Mouse (Mus musculus) small intestine, adult 2 months (tissue): ENCODE measurements around the gene Smarca1.

Experiments
- CTCF ChIP-seq: fragments of 200-500 bp; IDR thresholded peaks from 2 replicates; pipeline ENCODE4 v1.5.1; 2012; ENCODE audit warnings: low read depth, mild to moderate bottlenecking, control low read depth, inconsistent platforms, low read length, moderate library complexity, mixed read lengths; ENCODE audit not compliant: insufficient replicate concordance, insufficient read length; ENCODE audit errors: extremely low read depth
- POLR2A ChIP-seq: fragments of 200-500 bp; IDR thresholded peaks from 2 replicates; pipeline ENCODE4 v1.6.1; 2012; ENCODE audit warnings: low read depth, mild to moderate bottlenecking, control low read depth, inconsistent platforms, low read length, moderate library complexity

DNA sequence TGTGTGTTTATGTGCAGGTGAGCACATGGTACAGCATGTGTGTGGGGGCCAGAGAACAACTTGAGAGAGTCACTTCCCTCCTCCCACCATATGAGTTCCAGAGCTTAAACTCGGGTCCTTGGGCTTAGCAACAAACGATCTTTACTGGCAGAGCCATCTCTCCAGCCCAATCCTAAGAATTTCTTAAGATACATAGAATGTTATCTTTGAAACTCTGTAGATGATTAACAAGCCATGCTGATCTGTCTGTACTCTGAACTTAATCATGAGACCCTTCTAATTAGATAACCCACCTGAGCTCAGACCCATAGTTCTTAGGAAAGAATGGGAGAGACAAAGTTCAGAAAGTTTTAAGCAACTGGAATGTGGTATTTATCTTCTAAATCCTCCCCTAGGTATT, 59.3 kb downstream of the Smarca1 start:
- TF ChIP-seq CTCF (no peak), POLR2A (no peak)
